Mouse (Mus musculus) heart, adult 2 months (tissue): ENCODE measurements at regions not wholly inside any gene's neighbourhood (a gene's known extent, or its start where the extent isn't known, plus 50 kb on each side); places are given as distances from the start of the nearest gene placed in this dataset.

Experiments
- CTCF ChIP-seq: fragments of 200-600 bp; IDR thresholded peaks from 2 replicates; pipeline ENCODE4 v1.8.1; 2022; ENCODE audit warnings: antibody characterized with exemption, mild to moderate bottlenecking, moderate library complexity
- POLR2A ChIP-seq: fragments of 200-500 bp; IDR thresholded peaks from 2 replicates; pipeline ENCODE4 v1.6.1; 2011; ENCODE audit warnings: mild to moderate bottlenecking, low read depth, low read length, control low read depth; ENCODE audit not compliant: insufficient read depth

DNA sequence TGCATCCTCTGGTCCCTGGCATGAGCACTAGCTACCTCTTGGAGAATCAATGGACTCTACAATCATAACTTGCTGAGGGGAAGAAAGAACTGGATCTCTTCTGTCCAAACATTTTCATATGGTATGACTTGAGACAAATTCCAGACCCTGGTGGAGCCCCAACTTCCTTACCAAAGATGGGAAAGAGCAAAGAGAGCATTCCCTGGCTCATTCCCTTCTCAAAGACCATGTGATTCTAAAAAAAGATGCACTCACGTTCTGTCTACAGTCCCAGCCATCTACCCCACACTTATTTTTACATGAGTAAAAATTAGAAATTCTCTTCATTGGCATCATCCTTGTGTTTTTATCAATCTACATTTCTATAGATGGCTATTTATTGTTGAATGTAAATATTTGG lies 304.3 kb upstream of the Intu start:
- no peak for TF ChIP-seq POLR2A
- no peak for TF ChIP-seq CTCF
